Mouse (Mus musculus) G1E (cell line): ENCODE data around the gene Calhm2.

Experiments
- CTCF ChIP-seq: IDR thresholded peaks from 2 replicates; pipeline ENCODE4 v1.5.1; 2012; ENCODE audit warnings: low read depth, low read length, inconsistent platforms, mixed read lengths
- GATA1 ChIP-seq: IDR thresholded peaks from 2 replicates; pipeline ENCODE4 v1.6.1; 2012; ENCODE audit warnings: borderline replicate concordance, low read length, inconsistent platforms, mixed read lengths
- TAL1 ChIP-seq: conservative IDR thresholded peaks from 2 replicates; pipeline ENCODE4 v1.6.1; 2012; ENCODE audit warnings: low read depth, low read length, inconsistent platforms, mixed read lengths

GRCm38 (mm10) chr19:47101080-47101479 is 37.0 kb downstream of the Calhm2 start:
- no peak for TF ChIP-seq CTCF
- TF ChIP-seq TAL1 = no peak
- TF ChIP-seq GATA1 = no peak
